Mouse (Mus musculus) kidney, adult 8-10 months (tissue): Measurements from ENCODE around the gene Lgals3bp.
"Not testable (repeated sequence)": the region's sequence is repeated elsewhere in the genome, so short reads cannot be mapped to it uniquely, and the experiment has no call there.

Experiments
- DNase-seq, 2 experiments: peaks; one replicate each; pipeline ENCODE4 v3.0.0; 2022

Lgals3bp gene

GRCm38 (mm10) chr11:118399891-118400565 lies 1.9 kb downstream of the Lgals3bp start:
- peak in 1 of 2 experiments; percentile 2 for DNase-seq

- DNase-seq, result peak in 1 of 2 experiments; percentile 0
Observed at GRCm38 (mm10) chr11:118397806-118398530, 3.9 kb downstream of the Lgals3bp start.

- DNase-seq, result no peak
Observed at GRCm38 (mm10) chr11:118394538-118394937, 7.4 kb downstream of the Lgals3bp start.

- no peak for DNase-seq
Observed at GRCm38 (mm10) chr11:118393991-118394390, 7.9 kb downstream of the Lgals3bp start.

- DNase-seq, result not testable (repeated sequence)
Observed at GRCm38 (mm10) chr11:118387816-118388215, 14.1 kb downstream of the Lgals3bp start.

GRCm38 (mm10) chr11:118379251-118380009 lies 22.5 kb downstream of the Lgals3bp start:
- DNase-seq, result peak; percentile 56 to 75

GRCm38 (mm10) chr11:118378656-118379055 lies 23.2 kb downstream of the Lgals3bp start:
- no peak for DNase-seq

- DNase-seq, result not testable (repeated sequence)
Observed at GRCm38 (mm10) chr11:118376323-118376722, 25.6 kb downstream of the Lgals3bp start.

- DNase-seq, result no peak
Observed at GRCm38 (mm10) chr11:118375881-118376280, 26.0 kb downstream of the Lgals3bp start.

- no peak for DNase-seq
Observed at GRCm38 (mm10) chr11:118375461-118375860, 26.4 kb downstream of the Lgals3bp start.

- no peak for DNase-seq
Observed at GRCm38 (mm10) chr11:118375006-118375405, 26.9 kb downstream of the Lgals3bp start.

- DNase-seq, result no peak
Observed at GRCm38 (mm10) chr11:118374506-118374905, 27.4 kb downstream of the Lgals3bp start.

- no peak for DNase-seq
Observed at GRCm38 (mm10) chr11:118372641-118373040, 29.3 kb downstream of the Lgals3bp start.

- no peak for DNase-seq
Observed at GRCm38 (mm10) chr11:118371876-118372275, 30.0 kb downstream of the Lgals3bp start.

GRCm38 (mm10) chr11:118369657-118370056 lies 32.2 kb downstream of the Lgals3bp start:
- DNase-seq, result no peak

- DNase-seq, result no peak
Observed at GRCm38 (mm10) chr11:118369251-118369650, 32.6 kb downstream of the Lgals3bp start.

GRCm38 (mm10) chr11:118368330-118368729 lies 33.6 kb downstream of the Lgals3bp start:
- peak in 1 of 2 experiments; percentile 17 for DNase-seq

- DNase-seq, result no peak
Observed at GRCm38 (mm10) chr11:118366559-118366958, 35.3 kb downstream of the Lgals3bp start.

- DNase-seq, result no peak
Observed at GRCm38 (mm10) chr11:118366108-118366507, 35.8 kb downstream of the Lgals3bp start.

- DNase-seq, result no peak
Observed at GRCm38 (mm10) chr11:118365171-118365570, 36.7 kb downstream of the Lgals3bp start.

GRCm38 (mm10) chr11:118364021-118364420 lies 37.9 kb downstream of the Lgals3bp start:
- DNase-seq, result no peak

- peak; percentile 32 to 37 for DNase-seq
Observed at GRCm38 (mm10) chr11:118362971-118363518, 38.8 kb downstream of the Lgals3bp start.

GRCm38 (mm10) chr11:118362501-118362900 lies 39.4 kb downstream of the Lgals3bp start:
- no peak for DNase-seq
